Mouse (Mus musculus) lung, postnatal 36 days (tissue): ENCODE data around the gene Rnf123.

Experiments used
- DNase-seq: peaks from one replicate; pipeline ENCODE4 v3.0.0; 2022; ENCODE audit warnings: mixed read lengths

The Rnf123 gene

GRCm38 (mm10) chr9:108058291-108058690 lies 24.9 kb downstream of the Rnf123 start:
- DNase-seq, result no peak

GRCm38 (mm10) chr9:108057262-108057562 lies 25.9 kb downstream of the Rnf123 start:
- no peak for DNase-seq

GRCm38 (mm10) chr9:108056361-108057261 lies 26.5 kb downstream of the Rnf123 start:
- DNase-seq, result no peak

- no peak for DNase-seq
These were observed 27.4 kb downstream of the Rnf123 start for GRCm38 (mm10) chr9:108055661-108056237.

- no peak for DNase-seq
These were observed 28.1 kb downstream of the Rnf123 start for GRCm38 (mm10) chr9:108055061-108055460.

- DNase-seq, result no peak
These were observed 28.7 kb downstream of the Rnf123 start for GRCm38 (mm10) chr9:108054331-108055040.

- DNase-seq, result no peak
These were observed 29.4 kb downstream of the Rnf123 start for GRCm38 (mm10) chr9:108053665-108054225.

GRCm38 (mm10) chr9:108052885-108053664 lies 30.1 kb downstream of the Rnf123 start, which contains the start of gene Amigo3:
Amigo3 (plus strand) TSS chr9:108053159.
- peak; percentile 99 for DNase-seq

GRCm38 (mm10) chr9:108052411-108052810 lies 30.7 kb downstream of the Rnf123 start:
- DNase-seq, result no peak

- no peak for DNase-seq
These were observed 31.3 kb downstream of the Rnf123 start for GRCm38 (mm10) chr9:108051931-108052220.

GRCm38 (mm10) chr9:108051184-108051930 lies 31.8 kb downstream of the Rnf123 start:
- DNase-seq, result no peak

- DNase-seq, result no peak
These were observed 33.4 kb downstream of the Rnf123 start for GRCm38 (mm10) chr9:108049561-108050251.

GRCm38 (mm10) chr9:108049016-108049455 lies 34.1 kb downstream of the Rnf123 start, which contains the start of gene Gmppb:
Gmppb (plus strand) TSS chr9:108049242.
- peak; percentile 98 for DNase-seq

GRCm38 (mm10) chr9:108048566-108048955 lies 34.6 kb downstream of the Rnf123 start:
- no peak for DNase-seq

- DNase-seq, result no peak
These were observed 35.3 kb downstream of the Rnf123 start for GRCm38 (mm10) chr9:108047601-108048565.

GRCm38 (mm10) chr9:108046582-108046981 lies 36.6 kb downstream of the Rnf123 start:
- no peak for DNase-seq

- DNase-seq, result no peak
These were observed 38.2 kb downstream of the Rnf123 start for GRCm38 (mm10) chr9:108044751-108045492.

- peak; percentile 31 for DNase-seq
These were observed 47.6 kb downstream of the Rnf123 start for GRCm38 (mm10) chr9:108035331-108036156.
